Mouse (Mus musculus): ENCODE results near the gene Themis. TPM values are rescaled to one million over a fixed set of nuclear protein-coding genes. Genes with fewer than 3 reads are reported as not detected.

The Themis gene
- polyA plus RNA-seq, 1 experiment from 2014 or later: not detected

- Histone ChIP-seq H3K4me2 (no peak overlapping the region), H3K4me3 (ENCODE audit: low read depth, low read length) (no peak overlapping the region), H3K36me3 (ENCODE audit: insufficient read depth) (no peaks in the 10 kb centered on the region), H3K27me3 (ENCODE audit: insufficient read depth, low read length) (no peaks in the 10 kb centered on the region), H3K27ac (ENCODE audit: low read depth) (no peak overlapping the region), H3K9ac (no peak overlapping the region), H3K4me1 (ENCODE audit: insufficient read depth) (no peaks in the 10 kb centered on the region), H3K9me3 (ENCODE audit: low read depth, low read length) (no peaks in the 10 kb centered on the region)
- no peak for DNase-seq
- TF ChIP-seq CTCF (IDR thresholded peaks at IDR 0.05; ENCODE audit: low read depth): no peak
- no peak for ATAC-seq (ENCODE audit: insufficient read depth)
- 72% methylated on average over 5 of the region's 5 CpGs for whole genome bisulfite sequencing
Observed at GRCm38 (mm10) chr10:28776777-28777402, 108.7 kb downstream of the Themis start.

GRCm38 (mm10) chr10:28799469-28799868 lies 131.3 kb downstream of the Themis start:
- no peaks in the 10 kb centered on the region for H3K9me3 ChIP-seq (ENCODE audit: low read depth, low read length)
- 51% methylated on average over 4 of the region's 4 CpGs for WGBS
- ATAC-seq (ENCODE audit: insufficient read depth): no peak
- H3K36me3 ChIP-seq (ENCODE audit: insufficient read depth): no peaks in the 10 kb centered on the region
- H3K9ac ChIP-seq: no peak overlapping the region
- DNase-seq: no peak
- TF ChIP-seq CTCF (IDR thresholded peaks at IDR 0.05; ENCODE audit: low read depth): no peak
- H3K4me3 ChIP-seq (ENCODE audit: low read depth, low read length): no peak overlapping the region
- no peaks in the 10 kb centered on the region for H3K27me3 ChIP-seq (ENCODE audit: insufficient read depth, low read length)
- H3K4me2 ChIP-seq: no peak overlapping the region
- no peak overlapping the region for H3K27ac ChIP-seq (ENCODE audit: low read depth)
- H3K4me1 ChIP-seq (ENCODE audit: insufficient read depth): no peaks in the 10 kb centered on the region

- H3K36me3 ChIP-seq (ENCODE audit: insufficient read depth): no peaks in the 10 kb centered on the region
- no peak overlapping the region for H3K27ac ChIP-seq (ENCODE audit: low read depth)
- 58% methylated on average over 3 of the region's 3 CpGs for WGBS
- TF ChIP-seq CTCF (IDR thresholded peaks at IDR 0.05; ENCODE audit: low read depth): no peak
- ATAC-seq (ENCODE audit: insufficient read depth) (no peak), DNase-seq (no peak)
- H3K4me1 ChIP-seq (ENCODE audit: insufficient read depth): no peaks in the 10 kb centered on the region
- no peaks in the 10 kb centered on the region for H3K9me3 ChIP-seq (ENCODE audit: low read depth, low read length)
- no peak overlapping the region for H3K4me3 ChIP-seq (ENCODE audit: low read depth, low read length)
- H3K4me2 ChIP-seq: no peak overlapping the region
- H3K9ac ChIP-seq: no peak overlapping the region
- no peaks in the 10 kb centered on the region for H3K27me3 ChIP-seq (ENCODE audit: insufficient read depth, low read length)
Observed at GRCm38 (mm10) chr10:28805160-28805559, 137.0 kb downstream of the Themis start.

- no peak for TF ChIP-seq CTCF (IDR thresholded peaks at IDR 0.05; ENCODE audit: low read depth)
- no peak overlapping the region for H3K9ac ChIP-seq
Observed at GRCm38 (mm10) chr10:28811928-28812570, 143.9 kb downstream of the Themis start.

GRCm38 (mm10) chr10:28812571-28812936 lies 144.4 kb downstream of the Themis start:
- Histone ChIP-seq H3K9ac (no peak overlapping the region), H3K27me3 (ENCODE audit: insufficient read depth, low read length) (no peaks in the 10 kb centered on the region), H3K27ac (ENCODE audit: low read depth) (no peak overlapping the region), H3K9me3 (ENCODE audit: low read depth, low read length) (no peaks in the 10 kb centered on the region), H3K36me3 (ENCODE audit: insufficient read depth) (no peaks in the 10 kb centered on the region), H3K4me2 (no peak overlapping the region), H3K4me1 (ENCODE audit: insufficient read depth) (no peaks in the 10 kb centered on the region), H3K4me3 (ENCODE audit: low read depth, low read length) (no peak overlapping the region)
- ATAC-seq (ENCODE audit: insufficient read depth) (no peak), DNase-seq (no peak)
- no peak for TF ChIP-seq CTCF (IDR thresholded peaks at IDR 0.05; ENCODE audit: low read depth)

More at GRCm38 (mm10) chr10:28811928-28812570, 143.9 kb downstream of the Themis start:
- no peaks in the 10 kb centered on the region for H3K36me3 ChIP-seq (ENCODE audit: insufficient read depth)
- H3K27ac ChIP-seq (ENCODE audit: low read depth): no peak overlapping the region
- WGBS: 76% methylated on average over 5 of the region's 5 CpGs
- no peaks in the 10 kb centered on the region for H3K27me3 ChIP-seq (ENCODE audit: insufficient read depth, low read length)
- no peak overlapping the region for H3K4me2 ChIP-seq
- DNase-seq: no peak
- H3K9me3 ChIP-seq (ENCODE audit: low read depth, low read length): no peaks in the 10 kb centered on the region
- H3K4me1 ChIP-seq (ENCODE audit: insufficient read depth): no peaks in the 10 kb centered on the region
- no peak overlapping the region for H3K4me3 ChIP-seq (ENCODE audit: low read depth, low read length)
- ATAC-seq (ENCODE audit: insufficient read depth): no peak

- TF ChIP-seq CTCF (IDR thresholded peaks at IDR 0.05; ENCODE audit: low read depth): no peak
- ATAC-seq (ENCODE audit: insufficient read depth): no peak
- Histone ChIP-seq H3K9ac (no peak overlapping the region), H3K4me2 (no peak overlapping the region), H3K4me1 (ENCODE audit: insufficient read depth) (no peaks in the 10 kb centered on the region), H3K4me3 (ENCODE audit: low read depth, low read length) (no peak overlapping the region), H3K27me3 (ENCODE audit: insufficient read depth, low read length) (no peaks in the 10 kb centered on the region), H3K36me3 (ENCODE audit: insufficient read depth) (no peaks in the 10 kb centered on the region), H3K9me3 (ENCODE audit: low read depth, low read length) (no peaks in the 10 kb centered on the region), H3K27ac (ENCODE audit: low read depth) (no peak overlapping the region)
- DNase-seq: no peak
- 68% methylated on average over 4 of the region's 4 CpGs for WGBS
Observed at GRCm38 (mm10) chr10:28816160-28816559, 148.0 kb downstream of the Themis start.

- WGBS: 56% methylated on average over 3 of the region's 3 CpGs
- Histone ChIP-seq H3K4me3 (ENCODE audit: low read depth, low read length) (no peak overlapping the region), H3K9me3 (ENCODE audit: low read depth, low read length) (no peaks in the 10 kb centered on the region), H3K27me3 (ENCODE audit: insufficient read depth, low read length) (no peaks in the 10 kb centered on the region), H3K27ac (ENCODE audit: low read depth) (no peak overlapping the region), H3K4me2 (no peak overlapping the region), H3K9ac (no peak overlapping the region), H3K4me1 (ENCODE audit: insufficient read depth) (no peaks in the 10 kb centered on the region), H3K36me3 (ENCODE audit: insufficient read depth) (no peaks in the 10 kb centered on the region)
- TF ChIP-seq CTCF (IDR thresholded peaks at IDR 0.05; ENCODE audit: low read depth): no peak
- DNase-seq (no peak), ATAC-seq (ENCODE audit: insufficient read depth) (peak; percentile 69; the same call in 1 of the 2 replicates)
Observed at GRCm38 (mm10) chr10:28822320-28822719, 154.2 kb downstream of the Themis start.

Measured in lung, embryonic 14.5 days (tissue).